Mouse (Mus musculus) adrenal gland, postnatal 10 days (tissue): ENCODE data around the gene C2cd4a. TPM values are rescaled to one million over a fixed set of nuclear protein-coding genes. Genes with fewer than 3 reads are reported as not detected.

Experiments
- DNase-seq: peaks from one replicate; pipeline ENCODE4 v3.0.0; 2021; ENCODE audit warnings: mixed read lengths
- long read RNA-seq, 2 experiments: library from polyadenylated mRNA; stranded (forward); transcript quantifications; one replicate each; pipeline ENCODE4 v2.0.0; 2021
- total RNA-seq, 2 experiments: library from RNA; stranded (reverse); gene quantifications; 2 replicates each; pipeline ENCODE4 v1.2.3; 2021

Gene C2cd4a
- under 1 TPM in 1 of 2 experiments, not detected in 1; 0.21 TPM for total RNA-seq
- long read RNA-seq, experiment 1, result 0 reads
- long read RNA-seq, experiment 2, partial matches to known transcripts, result 0 of 1 reads
- long read RNA-seq, experiment 2, other reads (novel, unspliced or antisense), result 1 of 1 reads

DNA sequence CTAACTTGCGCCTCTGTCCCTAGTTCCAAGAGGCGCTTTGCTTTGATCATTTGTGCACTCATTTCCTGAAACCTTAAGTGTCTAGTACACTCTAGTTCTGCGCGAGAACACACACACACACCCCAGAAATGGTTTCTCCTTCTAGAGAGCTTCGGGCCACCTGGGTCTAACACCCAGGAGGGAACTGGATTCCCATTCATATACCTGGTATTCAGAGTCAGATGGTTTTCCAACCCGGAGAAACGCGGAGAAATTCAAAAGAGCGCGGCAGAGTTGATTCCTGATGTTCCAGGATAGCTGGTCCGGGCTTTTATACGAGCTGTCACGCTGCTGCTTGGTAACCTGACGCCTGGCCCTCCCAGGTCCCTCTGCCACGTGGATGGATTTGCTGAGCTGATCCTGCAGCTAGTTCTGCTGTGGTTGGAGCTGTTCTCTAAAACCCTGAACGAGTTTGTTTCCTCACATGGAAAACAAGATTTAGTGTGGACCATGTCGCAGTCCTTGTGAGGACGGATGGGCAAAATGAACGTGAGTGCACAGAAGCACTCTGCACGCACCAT lies at the start of gene C2cd4a:
C2cd4a (minus strand) TSS at position 285 of the 560 bp plus-strand sequence.
- peak; percentile 59 for DNase-seq

DNA sequence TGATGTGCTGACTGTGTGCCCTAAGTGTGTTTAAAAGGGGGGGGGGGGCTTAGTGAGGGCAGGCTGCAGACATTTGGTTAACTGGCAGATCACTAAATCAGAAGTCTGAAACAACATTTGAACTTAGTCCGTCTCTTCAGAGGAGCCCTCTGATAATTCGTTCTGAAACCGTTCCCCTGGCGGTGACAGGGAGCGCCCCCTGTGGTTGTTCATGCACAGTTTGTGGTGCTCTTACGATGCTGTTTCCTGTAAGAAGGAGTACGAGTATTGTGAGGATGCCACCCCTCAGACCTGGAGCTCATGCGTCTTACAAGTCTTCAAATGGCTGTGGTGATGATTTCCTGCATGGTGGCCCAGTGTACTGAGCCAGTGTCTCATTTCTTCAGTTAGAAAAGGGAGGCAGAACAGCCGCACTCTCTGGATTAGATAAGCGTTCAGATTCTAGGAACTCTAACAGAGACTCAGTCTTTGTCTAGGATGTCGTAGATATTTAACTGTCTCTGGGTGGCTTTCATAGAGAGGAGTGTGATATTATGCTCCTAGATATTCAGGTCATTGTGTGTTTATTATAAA lies 46.2 kb upstream of the C2cd4a start:
- no peak for DNase-seq

DNA sequence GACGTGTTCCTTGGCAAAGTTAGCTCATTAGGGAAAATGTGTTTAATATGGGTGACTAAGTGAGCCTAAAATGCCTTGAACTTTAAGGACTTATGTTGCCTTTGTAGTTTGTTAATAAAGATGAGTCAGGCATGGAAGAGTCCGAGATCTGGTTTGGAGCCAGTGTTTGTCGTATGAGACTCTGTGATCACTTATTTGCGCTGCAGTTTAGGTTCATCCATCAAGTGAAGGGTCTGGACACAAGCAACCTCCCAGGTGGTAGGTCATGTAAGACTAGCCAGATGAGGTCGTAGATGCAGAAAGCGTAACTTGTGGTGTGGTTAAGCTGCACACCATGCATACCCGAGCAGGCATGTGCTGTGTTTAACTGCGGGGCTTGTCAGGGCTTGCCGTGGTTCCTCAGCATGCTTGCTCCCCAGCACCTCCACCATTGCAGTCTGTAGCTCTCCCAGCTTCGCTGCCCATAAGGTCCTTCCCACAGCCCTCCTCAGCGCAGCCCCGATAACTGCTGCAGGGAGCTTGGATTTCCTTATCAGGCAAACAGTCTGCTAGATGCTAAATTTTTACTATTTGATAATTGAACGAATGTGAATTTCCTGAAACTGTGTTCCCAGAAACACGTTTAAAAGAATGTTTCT lies 45.1 kb upstream of the C2cd4a start:
- peak; percentile 31 for DNase-seq

DNA sequence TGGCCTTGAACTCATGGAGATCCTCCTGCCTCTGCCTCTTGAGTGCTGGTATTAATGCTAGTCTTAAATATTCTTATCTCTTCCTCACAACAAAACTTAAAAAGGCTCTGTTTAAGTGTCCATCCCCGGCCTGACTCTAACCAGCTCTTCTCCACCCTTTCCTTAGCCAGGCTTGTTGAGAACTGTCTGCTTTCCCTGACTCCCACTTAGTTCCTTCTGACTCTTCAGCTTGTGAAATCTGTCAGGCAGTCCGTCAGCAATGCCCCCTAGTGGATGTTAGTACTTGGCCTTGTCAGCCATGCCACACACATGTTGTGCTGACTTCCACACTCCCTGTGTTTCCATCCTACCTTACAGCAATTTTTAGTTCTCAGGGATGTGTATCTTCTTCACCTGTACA lies 43.2 kb upstream of the C2cd4a start:
- peak; percentile 55 for DNase-seq

DNA sequence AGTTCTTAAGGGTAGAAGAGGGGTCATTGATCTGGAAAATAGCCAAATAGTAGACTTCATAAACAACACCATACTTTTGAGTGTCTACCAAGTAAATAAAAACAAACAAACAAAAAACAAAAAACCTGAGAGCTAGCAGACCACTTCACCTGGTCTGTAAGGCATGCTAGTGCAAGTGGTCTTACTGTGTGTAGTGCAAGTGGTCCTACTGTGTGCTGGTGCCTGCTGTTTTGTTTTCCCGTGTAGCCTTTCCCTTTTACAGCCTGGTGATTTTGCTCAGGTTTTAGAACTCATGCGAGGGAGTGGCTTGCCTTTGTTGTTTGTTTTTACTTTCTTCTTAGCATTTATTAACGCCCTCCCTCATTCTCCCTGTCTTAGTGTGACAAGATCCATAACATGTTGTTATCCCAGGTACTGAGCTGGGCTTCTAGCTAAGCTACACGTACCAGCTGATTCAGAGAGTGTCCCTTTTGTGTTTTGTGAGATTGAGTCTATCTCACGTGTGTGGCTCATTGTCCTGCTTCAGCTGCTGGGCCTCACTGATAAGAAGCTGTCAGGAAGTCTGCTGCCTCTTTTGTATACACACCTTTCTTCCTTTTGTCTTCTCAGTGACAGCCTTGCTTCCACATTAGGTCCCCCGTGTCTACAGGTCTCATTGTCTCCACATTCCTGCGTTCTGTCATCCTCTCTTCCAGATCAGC lies 42.5 kb upstream of the C2cd4a start:
- no peak for DNase-seq

DNA sequence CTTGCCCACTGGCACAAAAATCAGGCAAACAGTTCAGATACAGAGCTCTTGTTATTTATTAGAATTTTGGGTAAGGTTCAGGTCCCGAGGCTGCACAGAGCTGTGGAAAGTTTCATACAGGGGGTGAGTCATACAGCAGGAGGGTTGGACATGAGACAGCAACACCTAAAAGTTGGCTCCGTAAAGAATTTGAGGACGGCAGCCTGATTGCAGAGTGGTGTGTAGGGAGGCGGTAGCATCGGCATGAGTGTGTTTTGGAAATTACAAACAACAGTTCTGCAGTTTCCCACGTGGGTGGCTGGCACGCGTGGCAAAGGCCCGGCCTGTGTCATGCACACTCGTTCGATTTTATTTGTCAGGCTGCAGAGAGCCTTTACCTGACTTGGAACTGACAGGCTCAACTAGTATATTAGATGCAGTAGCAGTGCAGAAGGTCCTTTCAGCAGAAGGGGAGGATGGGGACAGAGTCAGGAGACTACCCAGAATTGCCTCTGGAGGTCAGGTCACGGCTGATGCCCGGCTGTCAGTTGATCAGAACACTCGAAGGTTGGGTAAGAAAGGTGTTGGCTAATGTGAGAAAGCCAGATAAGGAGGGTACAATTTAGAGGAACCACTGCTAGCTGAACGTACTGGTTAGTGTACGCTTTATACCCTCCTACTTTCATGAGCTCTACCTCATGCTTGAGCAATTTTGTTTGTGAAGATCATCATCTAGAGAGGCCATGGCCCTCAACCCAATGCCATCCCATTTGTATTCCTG lies 37.7 kb upstream of the C2cd4a start:
- peak; percentile 24 for DNase-seq

DNA sequence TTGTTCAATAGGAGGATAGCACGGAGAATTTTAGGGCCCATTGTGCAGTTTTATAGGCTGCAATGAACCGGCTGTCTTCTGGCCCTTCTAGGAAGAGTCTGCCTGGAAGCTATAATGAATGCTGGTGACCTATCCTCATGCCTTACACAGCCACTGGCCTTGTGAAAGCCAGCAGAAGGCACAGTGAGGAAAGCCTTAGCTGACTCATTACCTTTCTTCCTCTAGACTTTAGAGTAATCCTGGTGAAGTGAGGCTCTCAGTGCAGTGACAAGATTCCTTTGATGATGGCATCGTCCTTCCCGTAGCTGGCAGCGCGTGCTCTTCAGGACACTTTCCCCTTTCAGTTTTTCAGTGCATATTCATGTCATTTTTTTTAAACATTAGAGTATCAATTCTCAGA lies 35.3 kb upstream of the C2cd4a start:
- DNase-seq, result no peak

DNA sequence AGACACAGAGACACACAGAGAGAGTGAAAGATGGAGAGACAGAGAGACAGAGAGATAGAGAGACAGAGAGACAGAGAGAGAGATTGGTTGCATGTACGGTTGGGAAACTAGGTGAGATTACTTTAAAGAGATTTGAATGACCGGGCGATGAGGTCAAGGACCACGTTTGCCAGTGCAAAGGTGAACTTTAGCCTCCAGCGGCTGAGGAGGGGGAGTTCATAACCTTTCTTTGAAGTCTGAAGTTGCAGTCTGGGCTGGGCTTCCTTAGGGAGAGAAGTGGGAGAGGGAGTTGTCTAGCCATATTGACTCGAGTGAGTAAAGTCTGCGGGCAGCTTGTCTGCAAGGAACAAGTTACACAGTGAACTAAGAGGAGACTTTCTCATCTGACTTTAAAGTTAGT lies 33.3 kb upstream of the C2cd4a start:
- DNase-seq, result no peak

DNA sequence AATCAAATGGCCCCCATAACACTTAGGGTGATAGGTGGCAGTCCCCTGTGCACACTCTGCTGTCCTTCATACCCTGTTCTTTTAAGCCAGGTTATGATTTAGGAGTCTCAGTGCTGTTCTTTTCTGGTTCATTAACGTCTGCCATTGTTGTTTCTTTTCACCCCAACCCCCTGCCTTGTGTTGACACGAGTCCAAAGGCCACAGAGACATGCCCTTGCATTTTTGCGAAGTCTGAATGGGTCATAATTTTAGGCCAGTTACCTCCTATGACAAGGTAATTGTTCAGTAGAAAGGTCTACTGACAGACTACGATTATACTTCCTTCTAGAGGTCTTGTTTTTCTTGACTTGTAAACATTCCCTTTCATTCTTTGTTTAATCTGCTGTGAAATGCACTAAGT lies 31.9 kb upstream of the C2cd4a start:
- peak; percentile 55 for DNase-seq

DNA sequence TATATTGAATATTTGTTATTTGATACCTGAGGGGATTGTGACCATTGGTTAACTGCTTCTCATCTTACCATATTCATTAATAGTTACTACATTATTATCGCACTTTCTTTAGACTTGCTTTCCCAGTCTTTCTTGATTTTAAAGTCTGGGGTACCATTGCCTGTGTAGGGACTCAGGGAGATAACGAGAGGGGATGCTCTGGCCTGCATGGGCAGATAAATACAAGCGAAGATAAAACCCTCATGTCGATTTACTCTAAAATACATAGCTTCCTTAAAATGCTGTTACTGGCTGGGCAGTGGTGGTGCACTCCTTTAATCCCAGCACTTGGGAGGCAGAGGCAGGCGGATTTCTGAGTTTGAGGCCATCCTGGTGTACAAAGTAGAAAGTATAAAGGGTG lies 31.2 kb upstream of the C2cd4a start:
- no peak for DNase-seq

DNA sequence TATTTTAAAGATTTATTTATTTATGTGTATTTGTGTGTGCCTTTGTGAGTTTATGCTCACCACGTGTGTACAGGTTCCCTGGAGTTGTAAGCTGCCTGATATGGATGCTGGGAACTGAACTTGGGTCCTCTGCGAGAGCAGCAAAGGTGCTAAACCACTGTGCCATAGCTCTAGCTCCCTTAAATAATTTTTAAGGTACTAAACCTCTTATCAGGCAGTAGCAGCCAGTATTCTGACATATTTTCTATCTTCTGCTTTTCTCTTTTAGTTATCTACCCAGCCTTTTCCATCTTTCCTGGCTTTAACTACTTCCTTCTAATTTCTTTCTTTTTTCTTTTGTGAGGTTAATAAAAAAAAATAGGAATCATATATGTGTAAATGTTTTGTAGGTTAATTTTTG lies 28.1 kb upstream of the C2cd4a start:
- no peak for DNase-seq

DNA sequence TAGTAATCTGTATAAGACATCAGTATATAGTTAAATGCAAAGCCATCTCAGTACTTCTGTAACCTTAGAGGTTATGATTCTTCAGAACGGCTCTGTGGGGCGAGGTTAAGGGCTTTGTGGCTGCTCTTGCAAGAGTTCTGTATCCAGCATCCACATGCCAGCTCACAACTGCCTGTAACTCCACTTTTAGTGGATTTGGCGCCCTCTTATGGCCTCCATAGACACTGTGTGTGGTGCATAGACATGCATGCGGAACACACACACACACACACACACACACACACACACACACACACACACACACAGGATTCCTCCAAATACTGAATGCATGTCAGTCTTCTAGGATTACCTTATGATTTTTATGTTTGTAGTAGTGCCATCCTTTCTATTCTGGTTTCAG lies 19.0 kb upstream of the C2cd4a start:
- DNase-seq, result peak; percentile 35

DNA sequence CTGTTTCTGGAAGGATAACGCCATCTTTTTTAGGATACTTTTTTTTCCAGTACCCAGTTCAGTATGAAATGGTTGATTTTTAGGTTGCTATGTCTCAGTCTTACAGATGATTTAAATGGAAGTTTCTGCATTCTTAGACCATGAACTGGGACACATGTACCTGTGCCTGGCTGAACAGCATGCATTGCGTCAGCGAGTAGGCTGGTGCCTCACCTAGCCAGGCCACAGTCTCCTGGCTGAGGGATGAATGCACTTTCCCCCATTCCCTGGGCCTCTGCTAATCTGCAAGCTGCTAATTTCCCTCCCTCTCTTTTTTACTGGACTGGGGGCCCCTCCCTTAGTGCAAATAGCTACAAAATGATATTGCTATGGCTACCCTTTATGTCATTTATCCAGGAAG lies 17.7 kb upstream of the C2cd4a start:
- no peak for DNase-seq

DNA sequence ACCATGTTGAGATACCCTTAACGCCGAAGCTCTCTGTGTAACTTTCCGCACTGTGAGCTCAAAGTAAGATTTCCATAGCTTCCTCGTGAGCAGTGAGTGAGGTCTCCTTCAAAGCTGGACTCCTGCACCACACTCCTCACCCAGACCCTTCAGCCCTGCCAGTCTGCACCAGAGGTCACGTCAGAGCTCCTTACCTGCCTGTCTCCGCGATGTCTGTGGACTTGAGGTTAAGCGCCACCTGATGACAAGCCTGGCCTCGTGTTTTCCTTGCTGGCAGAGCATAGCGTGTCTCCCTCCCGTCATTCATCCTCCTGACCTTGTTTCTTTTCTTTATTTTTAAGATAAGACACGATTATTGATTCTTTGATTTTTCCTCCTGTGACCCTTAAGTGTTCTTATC lies 17.3 kb upstream of the C2cd4a start:
- no peak for DNase-seq

DNA sequence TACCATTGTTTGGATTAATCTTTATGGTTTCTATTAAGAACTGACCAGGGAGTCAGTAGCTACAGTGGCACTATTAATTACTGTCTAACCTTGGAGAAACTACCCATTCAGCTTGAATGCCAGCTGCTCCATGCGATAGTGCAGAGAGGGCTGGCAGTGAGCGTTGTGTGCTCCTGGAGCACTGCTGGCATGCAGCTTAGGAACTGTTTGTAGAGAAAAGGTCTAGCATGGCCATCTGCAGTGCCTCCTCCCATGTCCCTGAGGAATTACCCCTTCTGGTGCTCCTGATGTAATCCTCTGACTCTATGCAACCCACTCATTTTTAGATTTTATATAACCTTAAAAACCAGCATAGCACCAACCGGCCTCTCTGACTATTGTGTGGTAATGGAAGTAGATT lies 15.5 kb upstream of the C2cd4a start:
- peak; percentile 34 for DNase-seq

DNA sequence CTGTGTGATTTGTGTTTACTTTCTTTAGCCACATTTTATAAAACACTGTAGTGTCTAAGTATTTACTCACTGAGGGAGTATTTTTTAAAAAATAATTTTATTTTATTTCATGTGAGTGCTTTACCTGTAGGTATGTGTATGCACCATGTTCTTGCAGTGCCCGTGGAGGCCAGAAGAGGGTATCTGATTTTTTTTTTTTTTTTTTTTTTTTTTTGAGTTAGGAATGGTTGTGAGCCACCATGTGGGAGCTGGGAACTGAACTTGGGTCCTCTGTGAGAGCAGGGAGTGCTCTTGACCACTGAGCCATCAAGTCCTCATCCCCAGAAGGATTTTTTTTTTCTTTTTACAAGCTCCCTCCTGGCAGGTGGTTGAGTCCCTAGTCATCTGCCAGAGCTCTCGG lies 14.0 kb upstream of the C2cd4a start:
- no peak for DNase-seq

DNA sequence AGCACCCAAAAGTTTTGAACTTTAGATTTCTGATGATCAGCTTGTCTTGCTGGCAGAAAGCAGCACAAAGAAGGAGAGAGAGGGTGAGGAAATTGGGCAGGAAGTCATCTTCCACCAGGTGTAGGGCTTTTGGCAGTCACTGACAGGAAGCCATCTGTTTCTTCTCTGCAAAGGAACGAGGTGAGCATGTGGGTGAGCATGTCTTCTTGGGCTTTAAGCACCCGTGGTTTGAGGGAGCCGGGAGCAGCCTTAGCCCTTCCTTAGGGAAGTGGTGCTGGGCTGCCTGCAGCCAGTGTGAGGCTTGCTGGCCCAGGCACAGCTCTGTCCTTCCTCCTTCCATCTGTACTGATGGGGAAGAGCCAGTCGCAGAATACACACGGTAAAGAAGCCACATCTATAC lies 13.5 kb upstream of the C2cd4a start:
- DNase-seq, result no peak

DNA sequence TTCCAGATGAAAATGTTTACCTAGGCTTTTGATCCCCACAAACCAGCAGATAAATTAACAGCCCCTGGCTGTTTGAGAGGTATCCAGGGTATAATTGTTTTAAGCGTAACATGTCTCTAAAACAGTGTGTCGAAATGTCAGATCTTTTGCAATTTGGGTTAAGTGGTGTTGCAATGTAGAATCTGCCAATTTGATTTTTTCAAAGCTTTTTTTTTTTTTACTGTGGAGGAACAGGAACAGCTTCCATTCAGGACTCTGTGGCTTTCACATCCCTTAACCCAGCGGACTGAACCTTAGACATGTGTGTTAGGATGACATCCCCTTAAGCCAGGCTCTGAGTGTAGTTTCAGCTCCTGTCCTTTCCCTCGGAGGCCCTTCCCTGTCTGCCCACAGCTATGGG lies 12.9 kb upstream of the C2cd4a start:
- DNase-seq, result no peak

DNA sequence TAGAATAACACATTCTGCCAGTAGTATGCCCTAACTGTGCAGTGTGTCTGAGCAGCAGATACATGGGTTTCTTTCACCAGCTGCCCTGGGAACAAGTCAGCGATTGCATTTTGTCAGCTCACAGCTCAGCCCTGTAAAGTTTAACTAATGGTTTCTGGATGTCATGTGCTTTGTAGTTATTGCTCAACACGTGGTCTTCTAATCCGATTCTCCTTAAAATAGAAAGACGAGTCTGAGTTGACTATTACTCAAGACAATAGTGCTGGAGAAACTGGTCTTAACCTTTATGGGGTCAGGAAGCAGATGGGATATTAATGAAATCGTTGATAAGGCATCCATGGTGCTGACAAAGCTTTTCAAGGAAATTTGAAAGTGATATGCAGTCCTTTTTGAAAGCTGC lies 10.7 kb upstream of the C2cd4a start:
- no peak for DNase-seq

DNA sequence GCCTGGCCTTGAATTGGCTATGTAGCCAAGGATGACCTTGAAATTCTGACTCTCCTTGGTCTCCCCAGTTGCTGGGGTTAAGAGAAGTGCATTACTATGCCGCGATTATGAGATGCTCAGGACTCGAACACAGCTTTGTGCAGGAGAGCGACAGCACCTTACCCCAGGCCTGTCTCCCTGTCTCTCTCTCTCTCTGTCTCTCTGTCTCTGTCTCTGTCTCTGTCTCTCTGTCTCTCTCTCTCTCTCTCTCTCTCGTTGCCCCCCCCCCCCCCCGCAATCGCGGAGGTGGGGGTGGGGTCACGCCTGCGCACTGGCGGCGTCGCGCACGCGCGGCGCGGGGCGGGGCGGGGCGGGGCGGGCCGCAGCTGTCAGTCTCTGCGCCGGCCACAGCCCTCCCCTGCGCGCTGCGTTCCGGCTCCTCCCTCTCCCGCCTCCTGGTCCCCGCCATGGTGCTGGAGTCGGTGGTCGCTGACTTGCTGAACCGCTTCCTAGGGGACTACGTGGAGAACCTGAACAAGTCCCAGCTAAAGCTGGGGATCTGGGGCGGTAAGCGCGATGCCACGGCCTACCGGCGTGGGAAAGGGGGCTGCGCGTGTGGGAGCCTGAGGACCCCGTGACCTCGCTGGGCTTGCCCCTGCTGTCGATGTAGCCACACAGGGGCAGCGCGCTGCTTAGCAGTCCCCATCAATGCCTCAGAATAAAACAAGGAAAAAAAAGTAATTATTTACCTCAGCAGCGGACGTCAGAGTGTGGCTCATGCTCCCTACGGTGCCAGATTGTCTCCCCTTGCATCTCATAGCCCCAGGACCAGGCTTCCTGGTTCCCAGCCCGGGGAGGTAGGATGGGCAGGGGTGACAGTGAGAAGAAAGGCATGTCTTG lies 8.1 kb upstream of the C2cd4a start, which contains the start of gene Vps13c:
Vps13c (plus strand) TSS at position 416 of the 879 bp plus-strand sequence.
- DNase-seq, result peak; percentile 90

DNA sequence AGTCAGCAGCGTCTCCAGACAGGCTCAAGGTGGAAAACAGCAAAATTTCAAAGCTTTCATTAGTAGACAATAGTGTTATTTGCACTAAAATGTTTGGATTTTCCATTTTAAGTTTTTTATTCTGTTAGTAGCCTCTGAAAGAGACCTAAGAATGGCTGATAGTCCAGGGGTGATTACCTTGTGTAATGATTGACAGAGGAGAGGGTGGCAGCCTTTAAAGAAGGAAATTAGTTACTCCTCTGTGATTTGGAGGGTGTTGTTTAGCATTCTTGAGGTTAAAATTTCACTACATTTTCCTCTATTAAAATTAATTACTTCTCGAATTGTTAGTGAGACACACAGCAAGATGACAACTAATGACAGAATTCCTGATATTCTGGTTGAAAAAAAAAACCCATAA lies 5.2 kb upstream of the C2cd4a start:
- no peak for DNase-seq
